Mouse (Mus musculus) liver, postnatal 0 days (tissue): Measurements from ENCODE around the gene Arid3b.

Experiments used
- CTCF ChIP-seq: sonication (generic); IDR thresholded peaks from 2 replicates; pipeline ENCODE4 v1.5.1; 2016; ENCODE audit warnings: antibody characterized with exemption, low read depth
- EP300 ChIP-seq: IDR thresholded peaks from 2 replicates; pipeline ENCODE4 v1.6.1; 2016; ENCODE audit warnings: antibody characterized with exemption, low read depth, mild to moderate bottlenecking

DNA sequence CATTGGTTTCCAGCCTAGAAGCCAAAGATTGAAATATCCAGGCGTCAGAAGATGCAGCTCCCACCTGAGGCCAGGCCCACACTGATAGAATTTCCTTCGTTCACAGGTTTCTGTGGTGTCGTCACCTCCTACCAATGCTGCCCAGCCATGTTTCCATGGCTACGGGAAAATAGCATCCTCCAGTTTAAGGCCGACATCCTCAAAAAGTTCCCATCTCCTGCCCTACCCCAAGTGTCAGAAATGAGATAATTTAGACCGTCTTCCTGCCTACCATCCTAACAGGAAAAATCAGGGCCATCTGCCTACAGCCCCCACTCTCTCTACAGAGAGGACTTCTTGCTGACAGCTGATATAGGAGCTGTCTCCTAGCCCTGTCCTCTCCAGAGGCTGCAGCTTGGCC, 70.2 kb downstream of the Arid3b start:
- no peak for TF ChIP-seq CTCF
- no peak for TF ChIP-seq EP300
